Mouse (Mus musculus): ENCODE measurements around the gene Edaradd.

GRCm38 (mm10) chr13:12440813-12441212 lies 79.4 kb downstream of the Edaradd start:
- no peak for TF ChIP-seq CTCF (IDR thresholded peaks at IDR 0.05; ENCODE audit: control insufficient read depth, insufficient read depth, insufficient read length)
- no peak for TF ChIP-seq MAX (IDR thresholded peaks at IDR 0.05)
- no peak for TF ChIP-seq MYOG (IDR thresholded peaks at IDR 0.05; ENCODE audit: control insufficient read depth, extremely low read depth, insufficient read length)
- no peak for TF ChIP-seq MYOD1 (IDR thresholded peaks at IDR 0.05; ENCODE audit: control insufficient read depth, insufficient read length, low read depth)
- TF ChIP-seq USF1 (IDR thresholded peaks at IDR 0.05; ENCODE audit: low read depth), result no peak

All from C2C12 (cell line).